Mouse (Mus musculus): ENCODE measurements around the gene Ttc28.
"Not testable (repeated sequence)": the region's sequence is repeated elsewhere in the genome, so short reads cannot be mapped to it uniquely, and the experiment has no call there.

Ttc28 gene

GRCm38 (mm10) chr5:110879584-110880374 is at the start of gene Ttc28:
TSS of gene Ttc28 (plus strand) at chr5:110879803.
- peak; percentile 28 for DNase-seq (ENCODE audit: low read depth, low spot score)

GRCm38 (mm10) chr5:110831036-110831720 is 48.4 kb upstream of the Ttc28 start:
- DNase-seq (ENCODE audit: low read depth, low spot score) = no peak

- no peak for DNase-seq (ENCODE audit: low read depth, low spot score)
Observed at GRCm38 (mm10) chr5:110835959-110836358, 43.6 kb upstream of the Ttc28 start.

DNA sequence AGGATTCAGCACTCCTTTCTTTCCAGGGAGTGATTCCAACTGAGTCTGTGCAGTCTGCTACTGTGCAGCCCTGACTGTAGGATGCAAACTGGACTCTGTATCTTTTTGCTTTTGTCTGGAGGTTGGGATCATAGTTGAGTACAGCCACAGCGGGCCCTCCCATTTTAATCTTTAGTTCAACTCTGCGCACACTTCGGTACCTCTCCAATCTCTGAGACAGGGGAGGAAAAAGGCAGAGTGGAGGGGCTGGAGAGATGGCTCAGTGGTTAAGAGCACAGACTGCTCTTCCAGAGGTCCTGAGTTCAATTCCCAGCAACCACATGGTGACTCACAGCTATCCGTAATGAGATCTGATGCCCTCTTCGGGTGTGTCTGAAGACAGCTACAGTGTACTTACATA is 41.6 kb upstream of the Ttc28 start:
- DNase-seq (ENCODE audit: low read depth, low spot score) = not testable (repeated sequence)

DNA sequence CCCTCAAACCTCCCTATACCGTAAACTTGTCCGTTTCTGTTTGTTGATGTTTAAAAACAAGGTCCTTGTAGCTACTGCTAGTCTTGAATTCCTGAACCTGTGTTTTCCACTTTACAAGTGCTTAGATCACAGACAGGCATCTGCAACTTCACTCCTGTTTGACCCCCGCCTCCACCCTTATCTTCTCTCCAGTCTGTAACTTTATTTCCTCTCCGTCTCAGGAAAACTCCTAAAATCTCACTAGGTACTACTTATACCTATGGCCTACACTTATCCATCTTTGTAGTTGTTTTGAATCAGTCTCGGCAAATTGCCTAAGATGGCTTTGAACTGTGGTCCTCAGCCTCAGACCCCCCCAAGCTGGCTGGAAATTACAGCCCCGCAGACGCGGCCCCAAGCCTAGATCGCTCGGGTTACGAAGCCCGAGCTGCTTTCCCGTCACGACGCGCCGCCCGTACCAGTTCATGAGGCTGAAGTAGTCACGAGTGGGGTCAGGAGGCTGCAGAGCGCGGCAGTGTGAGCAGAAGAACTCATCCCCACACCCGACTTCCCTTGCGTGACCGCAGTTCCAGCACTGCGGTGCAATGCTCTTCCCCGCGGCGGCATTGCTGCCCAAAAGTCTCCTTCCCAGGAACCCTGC is 40.4 kb upstream of the Ttc28 start:
- DNase-seq (ENCODE audit: low read depth, low spot score) = no peak

- DNase-seq (ENCODE audit: low read depth, low spot score) = peak; percentile 98
Observed at GRCm38 (mm10) chr5:110839678-110840365, 39.8 kb upstream of the Ttc28 start, which contains the start of the genes Hscb and Chek2. TSS of gene Hscb (minus strand) at chr5:110839777. TSS of gene Chek2 (plus strand) at chr5:110839979.

DNA sequence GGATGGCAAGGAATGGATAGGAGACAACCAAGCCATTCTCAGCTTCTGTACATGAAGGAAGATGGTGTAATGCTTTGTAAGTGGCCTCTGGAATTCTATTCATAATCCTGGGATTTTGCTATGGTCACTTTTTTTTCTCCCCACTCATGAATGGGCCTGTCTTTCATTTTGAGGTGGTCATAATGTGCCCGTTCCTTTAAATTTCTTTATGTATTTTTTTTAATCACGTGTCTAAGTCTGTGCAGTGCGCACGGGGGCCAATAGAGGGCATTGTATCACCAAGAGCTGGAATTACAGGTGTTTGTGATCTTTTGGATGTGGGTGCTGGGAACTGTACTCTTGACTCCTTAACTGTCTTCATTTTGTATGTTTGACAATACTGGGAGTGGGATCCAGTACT is 39.1 kb upstream of the Ttc28 start:
- DNase-seq (ENCODE audit: low read depth, low spot score) = no peak

DNA sequence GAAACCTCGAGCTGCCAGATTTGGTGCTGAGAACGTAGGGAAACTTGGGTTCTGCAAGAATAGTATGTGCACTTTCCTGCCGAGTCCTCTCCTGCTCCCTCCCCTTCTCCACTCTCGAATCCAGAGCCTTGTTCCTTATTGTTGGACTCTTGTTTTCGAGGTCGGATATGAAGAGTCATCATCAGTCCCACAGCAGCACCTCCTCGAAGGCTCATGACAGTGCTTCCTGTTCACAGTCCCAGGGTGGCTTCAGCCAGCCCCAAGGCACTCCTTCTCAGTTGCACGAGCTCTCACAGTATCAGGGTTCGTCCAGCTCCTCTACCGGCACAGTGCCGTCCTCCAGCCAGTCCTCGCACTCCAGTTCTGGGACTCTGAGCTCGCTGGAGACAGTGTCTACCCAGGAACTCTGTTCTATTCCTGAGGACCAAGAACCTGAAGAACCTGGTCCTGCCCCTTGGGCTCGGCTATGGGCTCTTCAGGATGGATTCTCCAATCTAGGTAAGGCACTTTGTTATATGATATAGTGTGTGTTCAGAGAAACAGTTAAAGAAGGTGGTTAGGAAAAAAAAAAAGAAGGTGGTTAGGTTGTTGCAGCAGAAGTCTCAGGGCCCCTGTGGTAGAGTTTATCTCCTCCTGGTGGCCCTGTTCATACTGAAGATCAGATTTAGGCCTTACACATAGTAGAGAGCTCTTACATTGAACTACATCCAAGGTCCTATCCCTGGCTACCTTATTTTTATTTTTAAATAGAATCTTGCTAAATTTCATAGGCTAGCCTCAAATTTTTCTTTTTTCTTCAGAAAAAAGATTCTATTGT is 38.3 kb upstream of the Ttc28 start:
- no peak for DNase-seq (ENCODE audit: low read depth, low spot score)

DNA sequence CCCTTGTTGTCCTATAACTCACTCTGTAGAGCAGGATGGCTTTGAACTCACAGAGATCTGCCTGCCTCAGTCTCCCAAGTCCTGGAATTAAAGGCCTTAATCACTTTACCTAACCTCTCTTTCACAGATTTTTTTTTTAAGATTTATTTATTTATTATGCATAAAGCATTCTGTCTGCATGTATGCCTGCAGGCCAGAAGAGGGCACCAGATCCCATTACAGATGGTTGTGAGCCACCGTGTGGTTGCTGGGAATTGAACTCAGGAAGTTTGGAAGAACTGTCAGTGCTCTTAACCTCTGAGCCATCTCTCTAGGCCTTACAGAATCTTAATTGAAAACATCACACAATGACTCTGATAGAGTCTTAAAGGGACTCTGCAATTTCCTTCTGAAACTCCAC is 26.6 kb upstream of the Ttc28 start:
- DNase-seq (ENCODE audit: low read depth, low spot score) = no peak

GRCm38 (mm10) chr5:110857091-110857490 is 22.5 kb upstream of the Ttc28 start:
- no peak for DNase-seq (ENCODE audit: low read depth, low spot score)

GRCm38 (mm10) chr5:110859013-110859650 is 20.5 kb upstream of the Ttc28 start:
- no peak for DNase-seq (ENCODE audit: low read depth, low spot score)

GRCm38 (mm10) chr5:110860445-110860844 is 19.2 kb upstream of the Ttc28 start:
- DNase-seq (ENCODE audit: low read depth, low spot score) = no peak

GRCm38 (mm10) chr5:110868460-110868859 is 11.1 kb upstream of the Ttc28 start:
- no peak for DNase-seq (ENCODE audit: low read depth, low spot score)

DNA sequence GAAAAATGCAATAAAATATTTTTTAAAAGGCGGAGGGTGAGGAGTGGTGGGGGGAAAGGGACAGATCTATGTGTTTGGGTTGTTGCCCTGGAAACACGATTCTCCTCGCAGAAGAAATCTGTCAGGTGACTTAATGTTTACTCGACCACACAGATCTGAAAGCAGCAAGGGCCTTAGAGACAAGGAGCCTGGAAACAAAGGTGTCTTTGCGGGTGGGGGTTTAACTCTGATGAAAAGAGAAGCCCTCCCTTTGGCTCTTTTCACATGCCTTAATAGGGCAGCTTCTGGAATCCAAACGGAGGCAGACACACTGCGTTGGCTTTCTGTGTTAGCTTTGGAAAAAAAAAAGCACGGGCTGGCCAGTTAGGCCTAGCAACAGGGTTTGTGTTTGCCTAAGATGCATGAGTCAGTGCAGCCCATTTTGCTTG is 10.3 kb upstream of the Ttc28 start:
- peak; percentile 8 for DNase-seq (ENCODE audit: low read depth, low spot score)

GRCm38 (mm10) chr5:110873160-110873559 is 6.4 kb upstream of the Ttc28 start:
- DNase-seq (ENCODE audit: low read depth, low spot score) = peak; percentile 19

- no peak for DNase-seq (ENCODE audit: low read depth, low spot score)
Observed at GRCm38 (mm10) chr5:110874711-110875110, 4.9 kb upstream of the Ttc28 start.

DNA sequence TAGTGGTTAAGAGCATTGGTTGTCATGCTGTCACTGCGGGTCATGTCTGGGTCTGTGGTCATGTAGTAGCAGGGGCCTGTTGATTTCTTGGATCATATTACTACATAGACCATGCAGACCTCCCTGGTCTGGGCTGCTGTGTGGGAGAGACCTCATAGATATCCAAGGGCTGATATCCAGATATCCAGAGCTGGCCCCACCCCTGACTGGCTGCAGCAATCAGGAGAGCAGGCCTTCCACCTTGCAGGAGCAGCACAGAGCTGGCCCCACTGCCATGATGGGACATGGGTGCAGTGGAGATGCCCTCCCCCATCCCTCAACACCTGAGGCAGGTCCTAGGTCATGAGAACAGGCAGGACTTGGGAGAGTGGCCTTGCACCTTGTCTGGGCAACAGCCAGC is 4.3 kb upstream of the Ttc28 start:
- no peak for DNase-seq (ENCODE audit: low read depth, low spot score)

DNA sequence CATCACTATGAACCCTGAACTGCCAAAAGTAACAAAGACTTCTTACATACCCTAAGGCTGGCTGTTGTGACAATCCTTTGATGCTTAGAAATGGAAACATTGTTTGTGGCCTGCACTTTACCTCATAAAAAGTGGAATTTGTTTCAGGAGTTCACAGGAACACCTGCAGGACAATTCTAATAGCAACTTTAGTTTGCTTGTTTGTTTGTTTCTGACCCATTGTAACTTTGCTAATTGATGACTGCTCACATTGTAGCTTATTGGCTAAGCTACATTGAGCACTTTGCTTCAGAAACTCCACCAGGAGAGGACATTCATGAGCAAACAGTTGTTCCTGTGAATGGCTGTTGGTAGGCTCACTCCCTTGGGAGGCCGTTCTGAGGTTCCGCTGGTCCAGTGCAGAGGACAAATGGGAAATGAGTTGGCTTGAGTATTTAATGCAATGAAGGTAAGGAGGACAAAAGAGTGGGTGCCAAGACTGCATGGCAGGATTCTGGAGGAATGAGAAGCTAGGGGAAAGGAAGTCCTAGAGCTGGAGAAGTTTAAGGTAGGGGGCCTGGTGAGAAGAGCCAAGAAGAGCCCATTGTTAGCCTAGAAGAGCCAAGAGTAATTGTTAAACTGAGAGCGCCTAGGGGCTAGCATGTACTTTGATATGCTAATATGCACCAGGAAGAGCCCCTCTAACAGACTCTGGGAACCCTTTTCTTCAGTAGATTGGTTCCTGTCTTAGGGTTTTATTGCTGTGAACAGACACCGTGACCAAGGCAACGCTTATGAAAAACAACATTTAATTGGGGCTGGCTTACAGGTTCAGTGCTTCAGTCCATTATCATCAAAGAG is 1.7 kb upstream of the Ttc28 start:
- no peak for DNase-seq (ENCODE audit: low read depth, low spot score)

DNA sequence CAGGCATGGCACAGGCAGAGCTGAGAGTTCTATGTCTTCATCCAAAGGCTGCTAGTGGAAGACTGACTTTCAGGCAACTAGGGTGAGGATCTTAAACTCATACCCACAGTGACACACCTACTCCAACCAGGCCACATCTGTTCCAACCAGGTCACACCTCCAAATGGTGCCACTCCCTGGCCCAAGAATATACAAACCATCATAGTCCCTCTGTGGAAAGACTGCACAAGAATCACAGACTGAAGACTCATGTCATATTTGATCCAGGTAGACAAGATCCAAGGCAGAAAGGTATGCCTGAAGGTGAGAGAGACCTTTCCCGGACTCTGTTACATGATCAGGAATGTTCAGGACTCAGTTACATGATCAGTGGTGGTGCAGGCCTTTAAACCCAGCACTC is 1.1 kb upstream of the Ttc28 start:
- not testable (repeated sequence) for DNase-seq (ENCODE audit: low read depth, low spot score)

GRCm38 (mm10) chr5:110879042-110879441 is 561 bp upstream of the Ttc28 start:
- DNase-seq (ENCODE audit: low read depth, low spot score) = no peak
